8 mouse cellular contexts compared by ENCODE assay signal in the genomic region with DNA sequence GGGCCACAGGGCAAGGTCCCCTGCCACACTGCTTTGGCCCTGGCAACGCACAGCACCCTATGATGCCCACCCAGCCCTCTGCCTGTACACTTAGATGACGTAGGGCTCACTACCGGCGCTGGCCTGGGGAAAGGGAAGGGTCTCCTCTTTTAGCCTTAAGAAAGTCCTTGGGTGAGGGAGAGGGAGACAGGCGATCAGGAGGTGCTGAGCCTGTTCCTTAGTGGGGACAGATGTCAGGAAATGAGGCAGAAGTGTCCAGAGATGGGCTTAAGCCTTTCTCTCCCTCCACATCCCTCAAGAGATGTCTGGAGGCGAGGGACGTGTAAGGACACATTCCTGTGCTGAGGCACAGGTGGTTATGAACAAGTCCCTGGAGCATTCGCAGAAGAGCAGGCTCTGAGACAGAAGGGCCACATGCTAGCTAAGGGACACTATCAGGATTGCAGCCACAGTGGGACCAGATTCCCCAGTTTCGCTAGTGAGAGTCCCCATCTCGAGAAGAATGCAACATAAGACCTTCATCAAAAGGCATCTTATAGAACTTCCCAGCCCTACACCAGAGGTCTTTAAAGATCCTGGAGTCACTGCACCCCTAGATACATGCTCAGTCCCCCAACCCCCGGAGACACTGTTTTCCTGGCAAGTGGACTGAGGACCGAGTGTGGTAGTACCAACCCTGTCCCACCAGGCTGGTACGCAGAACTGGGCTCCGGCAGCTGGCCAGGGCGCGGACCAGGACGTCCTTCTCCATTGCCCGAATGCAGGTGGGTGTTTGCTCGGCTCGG. TPM values are rescaled to one million over a fixed set of nuclear protein-coding genes. Genes with fewer than 3 reads are reported as not detected.
DNase-seq lines count a peak whose midpoint lies in the region; ATAC-seq lines count a peak whose summit lies in the region.

No protein-coding gene starts in this region.

- intact Hi-C loops in left cerebral cortex, postnatal 14 days (cut with DNase I) = no loop called here

- H3K4me1 ChIP-seq in lung, embryonic 16.5 days (replicated peaks; ENCODE audit: control insufficient read depth, insufficient read depth, low read length) = peaks cover 3% of the 10 kb centered on the region
- H3K4me1 ChIP-seq in hindbrain, embryonic 11.5 days (replicated peaks; ENCODE audit: control insufficient read depth, insufficient read depth, low read length) = no peaks in the 10 kb centered on the region
- peaks cover 71% of the 10 kb centered on the region for H3K4me1 ChIP-seq in megakaryocyte, embryonic 14.5 days

- H3K9me3 ChIP-seq in lung, embryonic 16.5 days (ENCODE audit: control insufficient read depth, low read length) = no peaks in the 10 kb centered on the region
- H3K9me3 ChIP-seq in hindbrain, embryonic 11.5 days (ENCODE audit: control insufficient read depth, low read length) = no peaks in the 10 kb centered on the region
- no peaks in the 10 kb centered on the region for H3K9me3 ChIP-seq in megakaryocyte, embryonic 14.5 days

- H3K27me3 ChIP-seq in lung, embryonic 16.5 days (ENCODE audit: control insufficient read depth, insufficient read depth, low read depth, low read length) = peaks cover 34% of the 10 kb centered on the region
- peaks cover 20% of the 10 kb centered on the region for H3K27me3 ChIP-seq in hindbrain, embryonic 11.5 days (ENCODE audit: control insufficient read depth, insufficient read depth, low read length)
- peaks cover 19% of the 10 kb centered on the region for H3K27me3 ChIP-seq in megakaryocyte, embryonic 14.5 days (replicated peaks)

- H3K27ac ChIP-seq in lung, embryonic 16.5 days (ENCODE audit: low read length) = no peak overlapping the region
- no peak overlapping the region for H3K27ac ChIP-seq in hindbrain, embryonic 11.5 days (ENCODE audit: low read depth, low read length)

- peak; percentile 40 for DNase-seq in cerebellum, adult 11-12 months
- DNase-seq in cerebellum, adult 11 months = no peak
- DNase-seq in lung, postnatal 14 days = no peak
- no peak for DNase-seq in hindbrain, embryonic 11.5 days (ENCODE audit: low spot score)
- no peak for DNase-seq in urinary bladder, postnatal 14 days (ENCODE audit: low spot score)
- no peak for DNase-seq in left cerebral cortex, postnatal 14 days (ENCODE audit: low spot score in 2 of 2)

- peak overlapping the region; percentile 73; the same call in 1 of the 2 replicates for H3K9ac ChIP-seq in lung, embryonic 16.5 days (ENCODE audit: low read length)
- peak overlapping the region; percentile 62 for H3K9ac ChIP-seq in hindbrain, embryonic 11.5 days (ENCODE audit: low read depth, low read length)

- peak overlapping the region; percentile 66 for H3K4me3 ChIP-seq in lung, embryonic 16.5 days (ENCODE audit: low read length)
- peak overlapping the region; percentile 58 for H3K4me3 ChIP-seq in hindbrain, embryonic 11.5 days (ENCODE audit: low read depth, low read length)
- peak overlapping the region; percentile 94 for H3K4me3 ChIP-seq in megakaryocyte, embryonic 14.5 days (replicated peaks)

- H3K4me2 ChIP-seq in lung, embryonic 16.5 days (ENCODE audit: low read depth, low read length) = peak overlapping the region; percentile 99
- peak overlapping the region; percentile 96 for H3K4me2 ChIP-seq in hindbrain, embryonic 11.5 days (replicated peaks; ENCODE audit: low read depth, low read length)

- 36% methylated on average over 20 of the region's 20 CpGs for WGBS in lung, embryonic 16.5 days
- WGBS in hindbrain, embryonic 11.5 days = 41% methylated on average over 20 of the region's 20 CpGs

- H3K36me3 ChIP-seq in lung, embryonic 16.5 days (ENCODE audit: control insufficient read depth, insufficient read depth, low read length) = no peaks in the 10 kb centered on the region
- no peaks in the 10 kb centered on the region for H3K36me3 ChIP-seq in hindbrain, embryonic 11.5 days (ENCODE audit: control insufficient read depth, insufficient read depth, low read length)
- H3K36me3 ChIP-seq in megakaryocyte, embryonic 14.5 days (replicated peaks; ENCODE audit: low read length) = peaks cover 18% of the 10 kb centered on the region

- no peak for ATAC-seq in lung, embryonic 16.5 days (ENCODE audit: low read depth)
- ATAC-seq in hindbrain, embryonic 11.5 days (ENCODE audit: low FRiP score) = no peak

RNA-seq across cellular contexts. Expression of a gene that starts 1.3 kb away (rescaled TPM):
- polyA plus RNA-seq in lung, embryonic 16.5 days (2015; fragmentation: Nextera tagmentation; extraction: Ambion mirVana) = 5.2 TPM in 2 replicates
- 3.6 and 6.6 TPM in 2 replicates for polyA plus RNA-seq in hindbrain, embryonic 11.5 days (2014; fragmentation: Nextera tagmentation; extraction: Ambion mirVana)
- 29.8 and 31.3 TPM in 2 replicates for polyA plus RNA-seq in megakaryocyte, embryonic 14.5 days (2012; ENCODE audit: insufficient read depth, low replicate concordance)
- total RNA-seq in left cerebral cortex, postnatal 14 days (2021) = 10 to 100 TPM; 34.1 to 37.3 TPM

RNA-seq across cellular contexts. Expression of a gene that starts 49.3 kb away (rescaled TPM):
- polyA plus RNA-seq in lung, embryonic 16.5 days (2015; fragmentation: Nextera tagmentation; extraction: Ambion mirVana) = 4.2 and 4.3 TPM in 2 replicates
- 1.0 and 1.1 TPM in 2 replicates for polyA plus RNA-seq in hindbrain, embryonic 11.5 days (2014; fragmentation: Nextera tagmentation; extraction: Ambion mirVana)
- polyA plus RNA-seq in megakaryocyte, embryonic 14.5 days (2012; ENCODE audit: insufficient read depth, low replicate concordance) = 4.5 and 7.8 TPM in 2 replicates
- total RNA-seq in left cerebral cortex, postnatal 14 days (2021) = 1 to 10 TPM; 2.7 to 2.9 TPM
